Mouse (Mus musculus) bone marrow macrophage, adult 2 months (primary cell): ENCODE measurements around the gene Phactr2.
"Not testable (repeated sequence)": the region's sequence is repeated elsewhere in the genome, so short reads cannot be mapped to it uniquely, and the experiment has no call there.

Experiments used
- CTCF ChIP-seq: IDR thresholded peaks from 2 replicates; pipeline ENCODE4 v1.5.1; 2012; ENCODE audit warnings: low read depth, mild to moderate bottlenecking, low read length, moderate library complexity
- POLR2A ChIP-seq: IDR thresholded peaks from 2 replicates; pipeline ENCODE4 v1.6.1; 2012; ENCODE audit warnings: mild to moderate bottlenecking, low read depth, low read length, borderline replicate concordance

DNA sequence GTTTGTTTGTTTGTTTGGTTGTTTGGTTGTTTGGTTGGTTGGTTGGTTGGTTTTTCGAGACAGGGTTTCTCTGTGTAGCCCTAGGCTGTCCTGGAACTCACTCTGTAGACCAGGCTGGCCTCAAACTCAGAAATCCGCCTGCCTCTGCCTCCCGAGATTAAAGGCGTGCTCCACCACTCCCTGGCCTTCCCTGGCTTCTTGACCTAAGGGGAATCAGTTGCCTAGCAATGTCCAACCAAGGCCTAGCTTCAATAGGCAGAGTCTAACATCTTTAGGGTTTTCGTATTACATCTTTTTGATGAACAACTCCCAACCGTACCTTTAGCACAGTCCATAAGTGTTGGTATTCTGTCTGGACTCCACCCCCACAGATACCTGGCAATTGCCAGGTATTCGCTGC lies 280.7 kb downstream of the Phactr2 start:
- TF ChIP-seq CTCF, POLR2A: not testable (repeated sequence)
